Mouse (Mus musculus) heart, adult 9 months (tissue): ENCODE results near the gene Btnl9.
"Not testable (repeated sequence)": the region's sequence is repeated elsewhere in the genome, so short reads cannot be mapped to it uniquely, and the experiment has no call there.

Source experiments
- DNase-seq, 2 experiments: peaks; one replicate each; pipeline ENCODE4 v3.0.0; 2022; ENCODE audit warnings: low spot score in 2 of 2

The Btnl9 gene

GRCm38 (mm10) chr11:49176047-49176779 is 10.7 kb downstream of the Btnl9 start:
- not testable (repeated sequence) for DNase-seq

- no peak for DNase-seq
These were observed 11.6 kb downstream of the Btnl9 start for GRCm38 (mm10) chr11:49175345-49175744.

- no peak for DNase-seq
These were observed 16.4 kb downstream of the Btnl9 start for GRCm38 (mm10) chr11:49170576-49170975.

- no peak for DNase-seq
These were observed 17.9 kb downstream of the Btnl9 start for GRCm38 (mm10) chr11:49168839-49169611.

- DNase-seq = no peak
These were observed 29.8 kb downstream of the Btnl9 start for GRCm38 (mm10) chr11:49156821-49157814.

GRCm38 (mm10) chr11:49154077-49154476 is 32.9 kb downstream of the Btnl9 start, which contains the start of gene Olfr1394:
Gene Olfr1394, plus strand, starts transcription at chr11:49154377.
- no peak for DNase-seq

- no peak for DNase-seq
These were observed 45.0 kb downstream of the Btnl9 start, which contains the start of gene Olfr1395 for GRCm38 (mm10) chr11:49141974-49142373. Gene Olfr1395, plus strand, starts transcription at chr11:49142274.

- no peak for DNase-seq
These were observed 62.8 kb downstream of the Btnl9 start for GRCm38 (mm10) chr11:49124169-49124568.

- DNase-seq = peak in 1 of 2 experiments; percentile 31
These were observed 67.3 kb downstream of the Btnl9 start for GRCm38 (mm10) chr11:49119635-49120034.
